ENCODE assay signal across 8 mouse cellular contexts in genomic region chr3:89058783-89059182, GRCm38 (mm10). TPM values are rescaled to one million over a fixed set of nuclear protein-coding genes. Genes with fewer than 3 reads are reported as not detected.
DNase-seq lines count a peak whose midpoint lies in the region; ATAC-seq and TF ChIP-seq lines count a peak whose summit lies in the region.
"Had no signal": no experiment of that assay in that cellular context is flagged by ENCODE, and none has a peak within 500 bp of the region (broad histone marks: within the 10 kb centered on the region; RNA-seq: fewer than 3 reads in every experiment).

No protein-coding gene starts in this region.

- no peak for TF ChIP-seq POLR2A in MEL (IDR thresholded peaks at IDR 0.05; ENCODE audit: control insufficient read depth in 1 of 2, insufficient read depth in 1 of 2, low read depth in 1 of 2, low read length in 2 of 2, poor library complexity in 1 of 2)

- no peak for ATAC-seq in intestine, postnatal 0 days
- no peak for ATAC-seq in intestine, embryonic 15.5 days
- ATAC-seq in liver, embryonic 14.5 days (ENCODE audit: insufficient read depth), result no peak

- H3K27me3 ChIP-seq in intestine, postnatal 0 days (replicated peaks; ENCODE audit: control insufficient read depth, insufficient read depth, low read length), result no peaks in the 10 kb centered on the region
- no peaks in the 10 kb centered on the region for H3K27me3 ChIP-seq in intestine, embryonic 15.5 days (replicated peaks)
- H3K27me3 ChIP-seq in MEL (ENCODE audit: control insufficient read depth in 1 of 2, insufficient read depth in 2 of 2, low read length in 2 of 2), result no peaks in the 10 kb centered on the region
- no peaks in the 10 kb centered on the region for H3K27me3 ChIP-seq in liver, embryonic 14.5 days (ENCODE audit: control insufficient read depth, insufficient read depth, low read length)
- H3K27me3 ChIP-seq: hindbrain, embryonic 15.5 days had no signal

- H3K9ac ChIP-seq in intestine, postnatal 0 days (ENCODE audit: low read depth, low read length), result no peak overlapping the region
- H3K9ac ChIP-seq in intestine, embryonic 15.5 days, result no peak overlapping the region
- no peak overlapping the region for H3K9ac ChIP-seq in MEL (ENCODE audit: control insufficient read depth, low read depth, low read length, poor library complexity, severe bottlenecking)
- no peak overlapping the region for H3K9ac ChIP-seq in liver, embryonic 14.5 days (replicated peaks)
- H3K9ac ChIP-seq: hindbrain, embryonic 15.5 days had no signal

- WGBS in intestine, postnatal 0 days, result 95% methylated on average over 3 of the region's 3 CpGs
- 87% methylated on average over 3 of the region's 3 CpGs for WGBS in intestine, embryonic 15.5 days
- 68% methylated on average over 3 of the region's 3 CpGs for WGBS in liver, embryonic 14.5 days (ENCODE audit: insufficient replicate concordance)

- H3K36me3 ChIP-seq in intestine, postnatal 0 days (ENCODE audit: control insufficient read depth, insufficient read depth), result peaks cover 74% of the 10 kb centered on the region
- H3K36me3 ChIP-seq in intestine, embryonic 15.5 days, result peaks cover 50% of the 10 kb centered on the region
- peaks cover 0 to 75% of the 10 kb centered on the region in 2 experiments; a peak in 2 of 4 replicates for H3K36me3 ChIP-seq in MEL (ENCODE audit: control insufficient read depth in 1 of 2, insufficient read depth in 2 of 2, low read length in 2 of 2)
- peaks cover 49% of the 10 kb centered on the region for H3K36me3 ChIP-seq in liver, embryonic 14.5 days (replicated peaks; ENCODE audit: control insufficient read depth, insufficient read depth, low read depth)

- no peak overlapping the region for H3K4me2 ChIP-seq in intestine, postnatal 0 days (replicated peaks; ENCODE audit: low read depth)
- no peak overlapping the region for H3K4me2 ChIP-seq in intestine, embryonic 15.5 days (replicated peaks)
- no peak overlapping the region for H3K4me2 ChIP-seq in liver, embryonic 14.5 days (ENCODE audit: low read depth)
- H3K4me2 ChIP-seq: hindbrain, embryonic 15.5 days had no signal

- H3K4me3 ChIP-seq in intestine, postnatal 0 days (ENCODE audit: low read depth, low read length), result no peak overlapping the region
- H3K4me3 ChIP-seq in intestine, embryonic 15.5 days (replicated peaks), result no peak overlapping the region
- no peak overlapping the region for H3K4me3 ChIP-seq in MEL (ENCODE audit: control insufficient read depth in 1 of 2, insufficient read depth in 1 of 2, low read depth in 2 of 2, low read length in 2 of 2)
- no peak overlapping the region for H3K4me3 ChIP-seq in liver, embryonic 14.5 days (ENCODE audit: insufficient read depth in 1 of 2, low read depth in 2 of 2, low read length in 2 of 2)
- H3K4me3 ChIP-seq: hindbrain, embryonic 15.5 days had no signal

- peak; percentile 47 for DNase-seq in CD4-positive helper T cell, adult 2 months (ENCODE audit: low read depth, low spot score)
- DNase-seq in MEL (ENCODE audit: low read depth, low spot score), result peak; percentile 78
- peak; percentile 48 to 58 for DNase-seq in cerebellum, postnatal 14 days
- DNase-seq in liver, embryonic 14.5 days (ENCODE audit: low read depth in 3 of 3, low spot score in 3 of 3), result peak in 1 of 3 experiments; percentile 7
- peak; percentile 66 for DNase-seq in thymus, postnatal 4 days

- no peak for TF ChIP-seq EP300 in MEL (IDR thresholded peaks at IDR 0.05; ENCODE audit: low read depth in 1 of 2, low read length in 2 of 2)
- no peak for TF ChIP-seq EP300 in liver, embryonic 14.5 days (IDR thresholded peaks at IDR 0.05; ENCODE audit: low read depth)

- TF ChIP-seq RAD21 in MEL (IDR thresholded peaks at IDR 0.05; ENCODE audit: low read depth, low read length), result peak; percentile 71

- H3K79me2 ChIP-seq in MEL (ENCODE audit: control insufficient read depth, insufficient read depth, low read length, poor library complexity), result no peaks in the 10 kb centered on the region

- H3K9me3 ChIP-seq in intestine, postnatal 0 days (ENCODE audit: control insufficient read depth), result no peaks in the 10 kb centered on the region
- H3K9me3 ChIP-seq in intestine, embryonic 15.5 days, result no peaks in the 10 kb centered on the region
- H3K9me3 ChIP-seq in MEL (replicated peaks; ENCODE audit: insufficient read depth, low read length), result no peaks in the 10 kb centered on the region
- H3K9me3 ChIP-seq in liver, embryonic 14.5 days (ENCODE audit: control insufficient read depth, low read length), result no peaks in the 10 kb centered on the region
- H3K9me3 ChIP-seq: hindbrain, embryonic 15.5 days had no signal

- no peak overlapping the region for H3K27ac ChIP-seq in intestine, postnatal 0 days (ENCODE audit: low read depth, low read length)
- no peak overlapping the region for H3K27ac ChIP-seq in intestine, embryonic 15.5 days
- no peak overlapping the region for H3K27ac ChIP-seq in MEL (ENCODE audit: control insufficient read depth, low read depth, low read length)
- no peak overlapping the region for H3K27ac ChIP-seq in liver, embryonic 14.5 days
- H3K27ac ChIP-seq: hindbrain, embryonic 15.5 days had no signal

- no peaks in the 10 kb centered on the region for H3K4me1 ChIP-seq in intestine, postnatal 0 days (replicated peaks; ENCODE audit: control insufficient read depth, insufficient read depth, low read length)
- H3K4me1 ChIP-seq in intestine, embryonic 15.5 days (replicated peaks), result no peaks in the 10 kb centered on the region
- H3K4me1 ChIP-seq in MEL (ENCODE audit: control insufficient read depth in 1 of 2, insufficient read depth in 2 of 2, low read length in 2 of 2), result no peaks in the 10 kb centered on the region
- no peaks in the 10 kb centered on the region for H3K4me1 ChIP-seq in liver, embryonic 14.5 days (replicated peaks; ENCODE audit: control insufficient read depth in 2 of 2, insufficient read depth in 2 of 2, low read length in 1 of 2)
- H3K4me1 ChIP-seq: hindbrain, embryonic 15.5 days had no signal

- TF ChIP-seq CTCF in intestine, postnatal 0 days (IDR thresholded peaks at IDR 0.05; ENCODE audit: low read depth), result peak; percentile 76
- TF ChIP-seq CTCF in MEL (IDR thresholded peaks at IDR 0.05 in 2 of 3, conservative IDR thresholded peaks at IDR 0.05 in 1 of 3; ENCODE audit: control insufficient read depth in 1 of 3, insufficient read depth in 1 of 3, low read depth in 2 of 3, low read length in 3 of 3, poor library complexity in 1 of 3, severe bottlenecking in 1 of 3), result peak; percentile 76 to 78 (median 77)
- peak; percentile 72 for TF ChIP-seq CTCF in liver, embryonic 14.5 days (IDR thresholded peaks at IDR 0.05; ENCODE audit: low read depth)

TF ChIP-seq in MEL, 35 proteins besides CTCF, POLR2A, EP300 and RAD21:
- TF ChIP-seq CHD1 (IDR thresholded peaks at IDR 0.05; ENCODE audit: low read depth, low read length) (no peak), ZC3H11A (IDR thresholded peaks at IDR 0.05; ENCODE audit: low read depth, low read length) (peak; percentile 34; the same call in 1 of the 2 replicates), SMC3 (IDR thresholded peaks at IDR 0.05; ENCODE audit: low read depth, low read length) (peak; percentile 64), UBTF (IDR thresholded peaks at IDR 0.05; ENCODE audit: borderline replicate concordance, insufficient read depth, low read depth, low read length) (no peak)

RNA-seq across cellular contexts. Expression of gene Rusc1, which starts 34.3 kb away (rescaled TPM):
- 29.0 and 32.5 TPM in 2 replicates for polyA plus RNA-seq in intestine, postnatal 0 days (2015; fragmentation: Nextera tagmentation; extraction: Ambion mirVana)
- 25.6 and 26.6 TPM in 2 replicates for polyA plus RNA-seq in intestine, embryonic 15.5 days (2015; fragmentation: Nextera tagmentation; extraction: Ambion mirVana)
- 32.2 and 40.8 TPM in 2 replicates for total RNA-seq in MEL (2012; rRNA removed)
- polyA plus RNA-seq in MEL (2012; ENCODE audit: insufficient read depth in 1 of 2, insufficient read length in 2 of 2, low read depth in 1 of 2, low replicate concordance in 2 of 2, missing spikeins in 1 of 2), result 10 to 100 TPM in 1 of 2 experiments, not detected in 1; 58.9 TPM
- polyA plus RNA-seq in liver, embryonic 14.5 days (2012; rRNA removed), result 4.1 and 5.2 TPM in 2 replicates
- polyA plus RNA-seq in liver, embryonic 14.5 days (2014; fragmentation: Nextera tagmentation; extraction: Ambion mirVana), result 2.6 and 3.2 TPM in 2 replicates

RNA-seq across cellular contexts. Expression of gene Gm43738, which starts 42.1 kb away (rescaled TPM):
- not detected in 2 replicates for polyA plus RNA-seq in intestine, postnatal 0 days (2015; fragmentation: Nextera tagmentation; extraction: Ambion mirVana)
- polyA plus RNA-seq in intestine, embryonic 15.5 days (2015; fragmentation: Nextera tagmentation; extraction: Ambion mirVana), result 0.08 TPM in 1 of 2 replicates, not detected in the other
- not detected in 2 replicates for total RNA-seq in MEL (2012; rRNA removed)
- polyA plus RNA-seq in MEL (2012; ENCODE audit: insufficient read depth in 1 of 2, insufficient read length in 2 of 2, low read depth in 1 of 2, low replicate concordance in 2 of 2, missing spikeins in 1 of 2), result not detected
- polyA plus RNA-seq in liver, embryonic 14.5 days (2012; rRNA removed), result 0.02 TPM in 1 of 2 replicates, not detected in the other
- 0.04 TPM in 1 of 2 replicates, not detected in the other for polyA plus RNA-seq in liver, embryonic 14.5 days (2014; fragmentation: Nextera tagmentation; extraction: Ambion mirVana)
- polyA plus RNA-seq: hindbrain, embryonic 15.5 days had no signal

RNA-seq across cellular contexts. Expression of gene Fdps, which starts 43.0 kb away (rescaled TPM):
- 138 and 154 TPM in 2 replicates for polyA plus RNA-seq in intestine, postnatal 0 days (2015; fragmentation: Nextera tagmentation; extraction: Ambion mirVana)
- polyA plus RNA-seq in intestine, embryonic 15.5 days (2015; fragmentation: Nextera tagmentation; extraction: Ambion mirVana), result 481 and 531 TPM in 2 replicates
- 239 and 267 TPM in 2 replicates for total RNA-seq in MEL (2012; rRNA removed)
- 100 to 1,000 TPM in 1 of 2 experiments, not detected in 1; 226 TPM for polyA plus RNA-seq in MEL (2012; ENCODE audit: insufficient read depth in 1 of 2, insufficient read length in 2 of 2, low read depth in 1 of 2, low replicate concordance in 2 of 2, missing spikeins in 1 of 2)
- 126 and 131 TPM in 2 replicates for polyA plus RNA-seq in liver, embryonic 14.5 days (2012; rRNA removed)
- 238 and 251 TPM in 2 replicates for polyA plus RNA-seq in liver, embryonic 14.5 days (2014; fragmentation: Nextera tagmentation; extraction: Ambion mirVana)
